Mouse (Mus musculus): ENCODE results near the gene Tyr. TPM values are rescaled to one million over a fixed set of nuclear protein-coding genes. Genes with fewer than 3 reads are reported as not detected.
A peak's percentile ranks its signal among the peaks of the same experiment; 100 is the strongest.

Tyr gene
- total RNA-seq (2021), result not detected in 2 replicates
- long read RNA-seq, result 0 reads

DNA sequence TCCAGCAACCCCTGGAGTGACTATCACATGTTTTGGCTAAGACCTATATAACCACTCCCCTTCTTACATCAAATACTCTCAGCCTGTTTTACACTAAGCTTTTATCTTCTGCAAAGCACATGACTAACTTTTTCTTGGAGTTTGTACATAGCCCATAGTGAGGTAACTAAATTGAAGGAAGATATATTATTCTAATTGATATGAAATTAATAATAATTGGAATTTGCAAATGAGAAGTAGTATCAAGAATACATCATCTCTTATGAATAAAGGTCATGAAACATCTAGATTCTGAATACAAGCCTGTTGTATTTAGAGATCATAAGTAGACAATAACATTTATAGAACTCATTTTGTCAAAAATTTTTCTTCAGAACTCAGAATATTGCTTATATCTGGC lies at the start of gene Tyr:
TSS of gene Tyr (minus strand) at position 101 of the 400 bp plus-strand sequence.
- DNase-seq, result no peak

DNA sequence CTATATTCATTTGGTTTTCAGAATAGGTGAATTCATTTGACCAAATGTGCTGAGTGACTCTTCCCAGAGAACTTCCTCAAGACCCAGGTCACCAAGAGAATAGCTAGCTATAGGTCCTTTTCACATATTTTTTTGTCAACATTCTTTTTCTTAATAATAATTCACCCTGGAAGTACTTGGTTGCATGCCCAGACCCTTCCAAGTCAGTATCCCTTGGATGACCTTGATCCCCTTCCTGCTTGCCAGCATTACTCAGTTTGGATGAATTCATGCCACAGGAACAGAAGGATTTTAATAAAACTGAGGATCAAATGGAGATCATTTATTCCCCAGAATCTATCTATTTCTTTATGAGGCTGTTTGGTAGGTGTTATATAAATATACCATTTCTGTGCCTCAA lies 45.7 kb upstream of the Tyr start:
- peak; percentile 2 for DNase-seq

DNA sequence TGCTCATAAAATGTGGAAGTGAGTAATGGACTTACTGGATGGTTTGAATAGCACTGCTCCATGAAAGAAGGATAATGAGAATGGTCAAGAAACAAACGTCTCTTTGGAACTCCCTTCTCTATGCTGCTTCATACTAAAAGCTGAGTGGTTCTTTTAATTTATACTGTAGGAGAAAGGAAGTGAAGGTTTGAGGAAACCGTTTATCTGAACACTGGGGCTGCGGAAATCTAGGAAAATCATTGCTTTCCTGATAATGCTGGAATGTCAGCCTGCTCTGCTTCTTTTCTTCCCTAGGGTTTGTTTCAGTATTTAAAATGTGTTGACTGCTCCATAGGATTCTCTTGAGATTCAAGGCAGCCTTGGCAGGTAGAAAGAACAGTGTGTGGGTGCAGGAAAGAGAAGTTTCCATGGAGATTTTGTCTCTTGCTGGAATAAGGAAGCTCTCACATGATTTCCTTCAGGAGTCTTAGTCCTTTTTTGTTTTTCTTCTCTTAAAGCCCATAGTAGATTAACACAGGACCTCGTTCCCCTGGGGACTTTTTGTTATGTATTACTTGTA lies 891 bp upstream of the Tyr start:
- no peak for DNase-seq

DNA sequence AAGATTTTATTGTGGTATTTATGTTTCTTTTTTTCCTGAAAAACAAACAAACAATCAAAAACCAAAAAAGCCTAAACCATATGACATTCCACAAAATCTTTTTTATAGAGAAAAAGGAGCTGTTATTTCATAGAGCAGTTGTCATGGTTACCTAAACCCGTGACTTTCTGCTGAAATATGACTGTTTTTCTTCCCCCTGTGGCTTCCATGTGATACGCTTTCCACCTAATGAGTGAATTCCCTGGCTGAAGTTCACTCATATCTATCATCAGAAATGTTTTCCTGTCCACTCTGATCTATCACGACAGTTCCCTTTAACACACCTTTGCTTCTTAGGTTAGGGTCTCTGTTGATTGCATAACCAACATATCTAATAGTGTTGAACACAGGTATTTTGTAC lies 5.3 kb downstream of the Tyr start:
- no peak for DNase-seq

DNA sequence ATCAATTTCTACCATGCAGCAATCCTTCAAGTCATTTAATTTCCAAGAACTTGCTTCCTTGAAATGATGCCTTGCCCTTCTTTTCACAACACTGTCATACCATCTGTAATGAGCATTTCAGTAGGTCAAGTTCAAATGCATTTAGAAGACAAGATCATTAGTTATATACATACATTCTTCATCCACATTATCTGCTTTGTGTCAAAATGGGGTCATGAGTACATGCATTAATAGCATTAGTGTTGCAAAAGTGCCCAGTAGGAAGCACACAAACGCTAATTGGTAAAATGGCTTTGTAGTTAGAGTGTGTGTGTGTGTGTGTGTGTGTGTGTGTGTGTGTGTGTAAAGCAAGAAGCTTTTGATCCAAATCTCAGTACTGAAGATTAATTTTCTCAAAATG lies 80.0 kb downstream of the Tyr start:
- no peak for DNase-seq

DNA sequence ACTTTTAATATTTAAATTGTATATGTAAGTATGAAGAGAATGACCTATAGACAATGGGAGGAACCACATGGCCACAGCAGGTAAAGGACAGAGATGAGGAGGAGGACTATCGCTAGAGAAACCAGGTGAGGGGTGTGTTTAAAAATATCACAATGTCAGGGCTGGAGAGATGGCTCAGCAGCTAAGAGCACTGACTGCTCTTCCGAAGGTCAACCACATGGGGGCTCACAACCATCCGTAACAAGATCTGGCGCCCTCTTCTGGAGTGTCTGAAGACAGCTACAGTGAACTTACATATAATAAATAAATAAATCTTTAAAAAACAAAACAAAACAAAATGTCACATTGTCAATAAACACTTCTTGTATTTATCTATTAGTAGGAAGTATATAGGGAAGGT lies 81.9 kb downstream of the Tyr start:
- DNase-seq, result peak; percentile 1

DNA sequence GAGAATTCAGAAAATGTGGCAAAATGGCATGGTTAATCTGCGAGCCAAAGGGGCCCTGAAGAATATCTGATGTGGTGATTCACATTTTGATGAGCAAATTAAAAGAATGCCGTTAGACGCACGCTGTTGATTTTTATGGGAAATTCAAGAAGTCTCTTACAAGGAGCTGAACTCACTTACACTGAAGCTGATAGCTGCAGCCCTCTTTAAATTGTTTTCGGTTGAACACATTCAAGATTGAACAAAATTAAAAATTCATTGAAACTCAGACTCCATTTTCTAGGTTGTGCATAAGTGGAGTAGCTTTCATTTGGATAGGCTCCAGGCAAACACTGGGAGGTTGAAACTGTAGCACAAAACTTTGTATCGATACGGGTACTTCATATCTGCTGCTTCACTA lies 96.3 kb downstream of the Tyr start:
- no peak for DNase-seq

DNA sequence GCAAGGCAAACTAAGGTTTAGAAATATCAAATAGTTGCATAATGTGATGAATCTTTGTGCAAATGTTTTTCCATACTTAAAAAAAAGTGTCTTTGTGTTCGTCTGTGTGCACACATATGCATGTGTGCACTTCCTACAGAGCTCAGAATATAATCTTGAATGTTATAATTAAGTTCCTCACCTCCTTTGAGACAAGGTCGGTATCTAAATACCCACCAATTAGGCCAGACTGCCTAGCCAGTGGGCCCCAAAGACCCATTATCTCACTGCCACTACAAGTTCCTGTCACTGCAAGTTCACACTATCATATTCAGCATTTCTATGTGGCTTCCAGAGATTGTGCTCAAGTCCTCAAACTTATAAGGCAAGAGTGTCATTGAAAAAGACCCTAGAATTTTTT lies 118.4 kb downstream of the Tyr start:
- no peak for DNase-seq

Other genes with a start within 250 kb of the Tyr start
- 1.4 and 2.6 TPM in 2 replicates for gene Nox4, start 247.4 kb downstream of the Tyr start, total RNA-seq (2021)
- not detected in 2 replicates for gene Grm5, start 90.7 kb upstream of the Tyr start, total RNA-seq (2021)

Data from adrenal gland, postnatal 25 days (tissue).